Mouse (Mus musculus) spleen, adult 10 weeks (tissue): ENCODE results near the gene Otud3. TPM values are rescaled to one million over a fixed set of nuclear protein-coding genes. Genes with fewer than 3 reads are reported as not detected.

Experiments
- polyA plus RNA-seq: library from polyadenylated mRNA; stranded (reverse); fragments of 350-450 nt; fragmentation: Illumina TruSeq; extraction: RNeasy Lipid Tissue Mini Kit (QIAGEN cat#74804); gene quantifications from one replicate; pipeline ENCODE4 v1.2.3, GENCODE M21; 2015; ENCODE audit warnings: low replicate concordance; ENCODE audit not compliant: insufficient read depth

Gene Otud3
- polyA plus RNA-seq, result 3.7 TPM

GRCm38 (mm10) chr4:138913797-138914196 lies at the start of gene Otud3:
TSS of gene Otud3 (minus strand) at chr4:138913945.

GRCm38 (mm10) chr4:138877731-138878130 lies 36.0 kb downstream of the Otud3 start, which contains the start of gene Pla2g2e:
TSS of gene Pla2g2e (plus strand) at chr4:138877942.

GRCm38 (mm10) chr4:138873864-138874263 lies 39.9 kb downstream of the Otud3 start, which contains the start of gene Gm13030:
TSS of gene Gm13030 (minus strand) at chr4:138873964.

GRCm38 (mm10) chr4:138863344-138863998 lies 50.3 kb downstream of the Otud3 start, which contains the start of gene Pla2g5:
TSS of gene Pla2g5 (minus strand) at chr4:138863482.

Other genes with a start within 250 kb of the Otud3 start
- gene Pla2g2c, start 189.2 kb downstream of the Otud3 start, polyA plus RNA-seq, result not detected
- 0.10 TPM for gene Ubxn10, start 176.8 kb downstream of the Otud3 start, polyA plus RNA-seq
- 1.2 TPM for gene Pla2g2f, start 156.3 kb downstream of the Otud3 start, polyA plus RNA-seq
- 155 TPM for gene Pla2g2d, start 138.2 kb downstream of the Otud3 start, polyA plus RNA-seq
- gene Pla2g5, start 50.5 kb downstream of the Otud3 start, polyA plus RNA-seq, result 33.7 TPM
- not detected for gene Gm13030, start 40.0 kb downstream of the Otud3 start, polyA plus RNA-seq
- gene Pla2g2e, start 36.0 kb downstream of the Otud3 start, polyA plus RNA-seq, result not detected
- not detected for gene Rnf186, start 53.2 kb upstream of the Otud3 start, polyA plus RNA-seq
- 18.5 TPM for gene Tmco4, start 58.9 kb upstream of the Otud3 start, polyA plus RNA-seq
- not detected for gene Htr6, start 161.6 kb upstream of the Otud3 start, polyA plus RNA-seq
- gene Nbl1, start 179.0 kb upstream of the Otud3 start, polyA plus RNA-seq, result 2.8 TPM
- 182 TPM for gene Minos1, start 217.2 kb upstream of the Otud3 start, polyA plus RNA-seq